Mouse (Mus musculus): Measurements from ENCODE around the gene Rtn3.
"Not testable (repeated sequence)": the region's sequence is repeated elsewhere in the genome, so short reads cannot be mapped to it uniquely, and the experiment has no call there.

Rtn3 gene

DNA sequence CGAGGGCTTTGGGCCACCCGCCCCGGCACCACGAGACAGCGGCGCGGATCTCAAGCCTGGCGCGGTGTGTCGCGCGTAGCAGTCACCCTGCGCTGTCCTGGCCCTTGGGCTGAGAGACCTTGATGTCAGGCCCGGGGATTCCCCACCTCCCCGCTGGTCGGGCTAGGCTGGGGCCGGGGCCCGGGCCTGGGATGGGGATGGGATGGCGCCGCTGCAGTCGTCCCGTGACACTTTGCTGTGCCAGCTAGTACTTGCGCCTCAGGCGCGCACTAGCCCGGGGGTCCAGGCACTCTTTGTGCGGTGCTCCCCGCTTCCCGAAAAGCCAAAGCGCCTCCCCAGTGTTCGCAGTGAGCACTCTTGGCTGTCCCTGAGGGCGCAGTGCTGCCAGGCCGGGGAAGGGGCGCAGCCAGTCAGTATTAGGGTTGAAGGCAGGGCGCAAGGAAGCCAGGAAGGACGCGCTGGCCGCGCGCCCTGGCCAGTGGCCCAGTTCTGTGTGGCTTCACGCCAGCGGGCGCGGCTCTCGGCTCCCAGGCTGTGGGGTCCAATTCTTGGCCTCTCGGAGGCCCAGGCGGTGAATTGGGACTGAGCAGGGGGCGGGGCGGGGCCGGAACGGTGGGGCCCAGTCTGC lies 59.9 kb downstream of the Rtn3 start:
- DNase-seq (ENCODE audit: low read depth, low spot score), result no peak

DNA sequence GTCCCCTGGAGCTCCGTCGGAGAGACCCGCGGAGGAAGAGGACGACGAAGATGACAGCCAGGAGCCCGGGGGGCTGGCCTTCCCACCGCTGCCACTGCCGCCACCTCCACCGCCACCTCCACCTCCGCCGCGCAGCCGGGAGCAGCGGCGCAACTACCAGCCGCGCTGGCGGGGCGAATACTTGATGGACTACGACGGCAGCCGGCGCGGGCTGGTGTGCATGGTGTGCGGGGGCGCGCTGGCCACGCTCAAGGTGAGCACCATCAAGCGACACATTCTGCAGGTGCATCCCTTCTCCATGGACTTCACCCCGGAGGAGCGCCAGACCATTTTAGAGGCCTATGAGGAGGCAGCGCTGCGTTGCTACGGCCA lies 60.4 kb downstream of the Rtn3 start:
- DNase-seq (ENCODE audit: low read depth, low spot score), result no peak

DNA sequence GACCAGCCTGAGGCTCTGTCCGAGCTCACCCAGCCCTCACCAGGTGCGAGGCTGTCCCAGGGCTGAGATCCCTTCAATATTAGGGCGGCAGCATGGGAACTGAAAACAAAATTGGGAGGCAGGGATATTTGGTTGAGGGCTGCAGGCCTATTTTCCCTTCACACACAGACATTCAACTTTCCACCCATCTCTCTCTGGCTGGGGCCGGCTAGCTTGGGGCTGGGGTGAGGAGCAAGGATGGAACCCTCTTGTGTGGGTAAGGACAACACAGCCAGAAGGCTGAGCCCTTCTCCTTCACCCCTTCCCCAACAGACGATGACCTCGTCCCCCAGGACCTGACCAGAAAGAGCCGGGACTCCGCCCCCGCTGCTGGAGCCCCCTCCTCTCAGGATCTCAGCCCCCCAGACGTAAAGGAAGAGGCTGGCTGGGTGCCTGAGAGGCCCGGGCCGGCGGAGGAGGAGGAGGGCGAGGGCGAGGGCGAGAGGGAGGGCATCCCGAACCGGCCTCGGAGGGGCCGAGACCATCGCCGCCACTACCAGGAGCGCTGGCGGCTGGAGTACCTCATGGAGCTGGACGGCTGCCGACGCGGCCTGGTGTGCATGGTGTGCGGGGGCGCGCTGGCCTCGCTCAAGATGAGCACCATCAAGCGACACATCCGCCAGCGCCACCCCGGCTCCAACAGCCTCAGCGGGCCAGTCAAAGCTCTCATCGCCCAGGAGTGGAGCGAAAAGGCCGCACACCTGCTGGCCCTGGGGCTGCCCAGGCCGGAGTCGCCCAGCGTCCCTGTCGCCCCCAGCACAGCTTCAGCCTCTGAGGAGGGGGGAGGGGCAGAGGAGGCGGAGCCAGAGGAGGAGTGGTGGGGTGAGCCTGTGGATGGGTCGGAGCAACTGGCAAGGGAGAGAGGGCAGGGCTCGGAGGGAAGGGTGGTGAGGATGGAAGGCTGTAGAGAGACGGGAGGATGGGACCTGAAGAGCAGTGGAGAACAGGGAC lies 61.2 kb downstream of the Rtn3 start:
- DNase-seq (ENCODE audit: low read depth, low spot score), result no peak

DNA sequence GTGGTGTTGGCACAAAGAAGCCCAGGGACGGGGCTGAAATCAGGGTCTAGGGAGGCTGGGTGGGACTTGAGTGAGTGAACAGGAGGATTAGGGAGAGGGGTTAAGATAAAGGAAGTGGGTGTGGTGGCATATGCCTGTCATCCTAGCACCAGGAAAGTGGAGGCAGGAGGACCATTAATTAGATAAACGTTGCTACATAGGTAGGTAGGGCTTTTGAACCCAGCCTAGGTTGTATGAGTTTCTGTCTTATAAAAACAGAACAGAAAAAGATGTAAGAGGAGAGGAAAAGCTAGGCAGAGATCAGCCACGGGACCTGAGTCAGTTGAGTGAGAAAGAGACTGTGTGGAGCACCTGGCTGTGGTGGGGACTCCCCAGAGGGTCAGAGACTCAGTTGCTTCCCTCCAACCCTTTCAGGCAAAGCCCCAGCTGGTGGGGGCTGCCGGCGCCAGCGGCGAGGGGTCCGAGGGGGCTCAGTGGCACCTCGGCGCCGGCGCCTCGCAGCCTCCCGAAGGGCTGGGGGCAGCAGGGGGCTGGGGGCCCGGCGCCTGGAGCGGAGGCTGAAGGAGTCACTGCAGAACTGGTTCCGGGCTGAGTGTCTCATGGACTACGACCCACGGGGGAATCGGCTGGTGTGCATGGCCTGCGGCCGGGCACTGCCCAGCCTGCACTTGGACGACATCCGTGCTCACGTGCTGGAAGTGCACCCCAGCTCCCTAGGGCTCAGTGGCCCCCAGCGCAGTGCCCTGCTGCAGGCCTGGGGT lies 62.1 kb downstream of the Rtn3 start:
- peak; percentile 50 for DNase-seq (ENCODE audit: low read depth, low spot score)

DNA sequence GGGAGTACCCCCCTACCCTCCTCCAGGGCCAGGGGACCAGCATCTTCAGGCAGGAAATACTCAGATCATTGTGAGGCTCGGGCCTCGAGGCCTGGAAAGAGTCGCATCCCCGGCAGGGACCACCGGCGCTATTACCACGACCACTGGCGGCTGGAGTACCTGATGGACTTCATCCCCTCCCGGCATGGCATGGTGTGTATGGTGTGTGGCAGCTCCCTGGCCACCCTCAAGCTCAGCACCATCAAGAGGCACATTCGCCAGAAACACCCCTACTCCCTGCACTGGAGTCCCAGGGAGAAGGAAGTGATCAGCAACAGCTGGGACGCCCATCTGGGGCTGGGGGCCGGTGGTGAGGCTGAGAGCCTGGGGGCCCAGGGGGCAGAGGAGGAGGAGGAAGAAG lies 63.0 kb downstream of the Rtn3 start:
- DNase-seq (ENCODE audit: low read depth, low spot score), result no peak

DNA sequence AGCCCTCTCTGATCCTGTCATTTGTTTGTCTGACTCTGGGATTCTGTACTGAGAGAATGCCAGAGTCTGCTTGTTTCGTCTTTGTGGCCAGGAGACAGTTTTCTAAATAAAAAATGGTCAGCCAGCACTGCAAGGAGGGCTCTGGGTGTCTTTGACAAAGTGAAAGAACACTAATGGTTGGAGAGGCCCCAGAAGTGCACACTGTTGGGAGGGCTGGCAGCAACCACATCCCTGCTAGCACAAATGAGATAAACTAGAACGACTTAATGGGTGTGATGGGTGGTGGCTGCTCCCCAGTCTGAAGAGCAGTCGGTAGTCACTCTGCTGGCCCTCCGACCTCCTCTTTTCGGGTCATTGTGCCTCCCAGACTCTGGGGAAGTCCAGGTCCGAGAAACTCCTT lies 63.9 kb downstream of the Rtn3 start:
- DNase-seq (ENCODE audit: low read depth, low spot score), result no peak

DNA sequence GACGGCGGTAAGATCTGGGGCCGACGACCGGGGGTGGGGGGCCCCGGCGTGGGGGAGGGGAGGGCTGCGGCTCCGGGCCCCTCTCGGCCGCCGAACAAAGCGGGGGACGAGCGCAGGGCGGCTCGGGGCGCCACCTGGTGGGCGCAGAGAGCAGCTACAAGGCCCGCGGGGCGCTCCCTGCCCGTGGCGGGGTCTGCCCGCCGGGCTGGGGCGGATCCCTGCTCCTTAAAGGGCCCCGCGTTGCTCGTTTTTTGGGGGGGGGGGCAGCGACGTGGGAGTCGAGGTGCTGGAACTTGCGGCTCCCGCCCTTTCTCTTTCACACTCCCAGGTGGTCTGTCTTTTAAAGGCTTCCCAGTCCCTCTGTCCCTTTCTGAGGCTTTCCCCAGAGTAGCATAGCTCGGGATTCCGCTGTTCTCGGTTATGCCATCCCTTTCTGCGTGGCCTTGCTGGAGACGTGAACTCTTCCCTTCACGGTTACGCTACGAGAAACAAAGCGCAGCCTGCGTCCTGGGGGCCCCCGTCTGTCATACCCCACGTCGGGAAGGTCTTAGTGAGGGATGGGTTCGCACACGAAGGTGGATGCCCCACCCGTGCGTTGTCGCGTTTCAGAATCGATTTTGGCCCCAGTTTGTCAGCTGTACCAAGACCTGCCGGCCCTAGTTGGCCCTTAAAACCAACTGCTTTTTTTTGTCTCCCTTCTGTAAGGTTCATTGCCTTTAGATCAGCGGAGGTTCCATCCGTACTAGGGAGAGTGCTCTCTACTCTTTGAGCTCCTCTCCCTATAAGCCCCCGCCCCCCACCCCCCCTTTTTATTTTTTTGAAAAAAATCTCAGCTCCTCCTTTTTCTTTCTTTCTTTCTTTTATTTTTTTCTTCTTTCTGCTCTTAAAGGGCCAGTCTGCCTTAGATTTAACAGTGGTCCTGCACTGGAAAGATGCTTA lies 64.9 kb downstream of the Rtn3 start:
- peak; percentile 81 for DNase-seq (ENCODE audit: low read depth, low spot score)

DNA sequence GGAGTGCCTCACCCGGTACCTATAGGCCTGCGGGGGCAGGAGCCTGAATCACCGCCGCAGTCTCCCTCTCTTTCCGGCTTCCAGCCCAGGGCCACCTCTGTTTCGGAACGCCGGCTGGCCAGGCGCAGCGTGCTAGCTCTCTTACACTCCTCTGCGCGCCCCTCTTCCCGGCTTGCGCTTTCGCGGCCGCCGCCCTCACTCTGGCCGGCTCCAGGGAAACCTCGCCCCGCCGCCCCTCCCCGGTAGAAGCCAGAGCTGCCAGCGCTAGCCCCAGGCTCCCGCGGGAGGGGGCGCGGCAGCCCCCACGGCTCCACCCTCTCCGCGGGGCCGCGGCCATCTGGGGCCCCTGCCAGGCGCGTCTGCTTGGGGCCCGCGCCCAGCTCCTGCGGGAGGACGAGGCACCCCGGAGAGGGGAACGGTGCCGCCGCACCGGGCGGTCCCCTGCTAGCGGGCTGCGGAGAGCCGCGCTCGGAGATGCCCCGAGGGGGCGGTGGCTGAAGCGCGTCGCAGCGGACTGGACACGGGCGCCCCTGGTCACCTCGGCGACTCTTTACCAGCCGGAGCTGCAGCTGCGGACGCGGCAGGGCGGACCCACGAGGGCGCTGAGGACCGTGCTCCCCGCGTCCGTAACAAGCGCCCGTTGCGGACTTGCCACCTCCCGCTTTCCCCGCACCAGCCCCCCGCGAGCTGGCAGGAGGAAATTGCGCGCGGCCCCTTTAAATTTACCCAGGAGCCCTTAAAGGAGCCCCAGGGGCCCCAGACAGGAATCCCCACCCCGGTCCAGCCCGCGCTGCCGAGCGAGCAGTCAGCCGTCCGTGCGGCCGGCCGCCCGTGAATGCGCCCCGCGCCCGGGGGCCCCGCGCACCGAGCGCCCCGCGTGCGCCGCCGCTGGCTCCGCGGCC lies 66.0 kb downstream of the Rtn3 start, which contains the start of gene 2700081O15Rik:
Gene 2700081O15Rik (plus strand): TSS at position 792 of the 902 bp plus-strand sequence.
- peak; percentile 77 for DNase-seq (ENCODE audit: low read depth, low spot score)

DNA sequence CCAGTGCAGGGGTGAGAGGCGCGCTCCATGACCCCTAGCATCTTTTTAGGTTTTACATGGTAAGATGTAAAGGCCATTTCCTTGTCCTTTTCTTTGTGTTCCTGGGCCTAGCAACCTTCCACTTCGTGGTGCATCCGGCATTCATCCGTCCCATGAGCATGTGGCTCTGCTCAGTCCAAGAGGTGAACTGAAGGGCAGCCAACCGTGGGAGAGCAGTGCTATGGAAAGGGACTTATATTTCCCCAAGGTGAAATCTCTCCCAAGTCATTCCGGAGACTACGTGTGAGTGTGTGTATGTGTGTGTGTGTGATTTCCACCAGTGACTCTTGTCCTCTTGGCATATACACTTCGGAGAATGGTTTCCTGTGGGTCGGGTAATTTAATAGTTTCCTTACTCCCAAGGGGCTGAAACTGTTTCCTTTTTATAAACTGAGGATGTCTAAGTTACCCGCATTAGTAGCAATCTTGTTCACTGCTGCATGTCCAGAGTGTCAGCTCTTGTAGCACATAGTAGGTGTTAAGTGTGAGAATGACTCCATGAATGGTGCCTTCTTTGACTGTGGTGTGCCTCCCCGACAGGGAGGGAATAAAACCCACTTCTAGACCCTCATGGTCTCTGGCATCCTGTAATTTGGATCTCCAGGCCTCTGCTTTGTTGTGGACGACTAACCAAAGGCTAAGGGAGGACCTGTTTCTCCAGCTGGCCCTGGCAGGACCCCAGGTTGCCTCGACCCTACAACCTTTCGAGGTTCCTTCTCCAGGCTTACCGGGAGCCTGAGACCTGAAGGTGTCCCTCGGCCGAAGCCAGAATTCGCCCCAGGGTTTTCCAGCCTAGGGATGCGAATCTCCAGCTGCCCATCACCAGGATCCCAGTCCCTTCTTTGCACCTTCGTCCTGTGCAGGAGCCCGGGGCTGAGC lies 66.9 kb downstream of the Rtn3 start:
- DNase-seq (ENCODE audit: low read depth, low spot score), result no peak

DNA sequence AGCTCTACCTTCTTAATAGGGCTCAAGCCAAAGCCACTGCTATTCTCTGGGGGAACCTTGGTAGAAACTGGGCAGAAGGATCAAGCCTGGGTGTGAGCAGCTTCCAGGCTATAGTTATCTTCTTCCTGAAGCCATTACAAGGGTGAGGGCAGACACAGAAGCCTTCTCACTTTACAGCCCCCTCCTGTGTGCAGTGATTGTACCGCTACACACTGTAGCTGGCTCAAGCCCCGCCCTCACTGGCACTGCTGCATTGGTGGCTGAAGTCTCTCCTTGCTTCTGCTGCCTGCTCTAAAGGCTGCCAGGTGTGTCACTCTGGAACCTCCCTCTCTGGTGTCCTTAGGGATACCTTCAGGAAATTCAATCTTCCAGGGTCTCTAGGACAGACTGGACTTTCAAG lies 70.7 kb downstream of the Rtn3 start:
- DNase-seq (ENCODE audit: low read depth, low spot score), result no peak

DNA sequence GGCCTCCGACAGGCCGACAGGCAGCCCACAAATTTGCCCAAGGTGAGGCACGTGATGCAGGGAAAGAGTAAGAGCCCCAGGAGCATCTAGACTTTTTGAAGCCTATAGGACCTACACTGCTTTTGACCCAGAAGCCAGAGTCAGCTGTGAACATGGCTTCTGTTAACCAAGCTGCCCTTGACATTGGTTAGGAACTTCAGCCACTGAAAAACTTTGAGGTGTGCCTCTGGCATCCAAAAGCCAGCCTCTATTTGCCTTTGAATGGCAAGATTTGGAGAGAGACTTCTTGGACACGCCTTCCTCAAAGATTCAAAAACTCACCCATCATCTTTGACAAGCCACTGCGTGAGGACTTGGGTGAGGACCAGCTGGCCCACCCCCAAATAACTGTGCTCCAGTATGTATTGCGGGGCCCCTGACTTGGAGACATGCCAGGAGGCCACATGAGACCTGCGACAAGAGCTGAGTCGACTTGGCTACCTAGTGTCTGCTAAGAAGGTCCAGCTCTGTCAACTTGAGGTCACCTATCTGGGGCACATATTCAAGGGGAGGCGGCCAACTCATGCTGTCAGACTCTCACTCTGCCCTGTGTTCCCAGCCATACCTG lies 78.4 kb downstream of the Rtn3 start:
- DNase-seq (ENCODE audit: low read depth, low spot score), result no peak

DNA sequence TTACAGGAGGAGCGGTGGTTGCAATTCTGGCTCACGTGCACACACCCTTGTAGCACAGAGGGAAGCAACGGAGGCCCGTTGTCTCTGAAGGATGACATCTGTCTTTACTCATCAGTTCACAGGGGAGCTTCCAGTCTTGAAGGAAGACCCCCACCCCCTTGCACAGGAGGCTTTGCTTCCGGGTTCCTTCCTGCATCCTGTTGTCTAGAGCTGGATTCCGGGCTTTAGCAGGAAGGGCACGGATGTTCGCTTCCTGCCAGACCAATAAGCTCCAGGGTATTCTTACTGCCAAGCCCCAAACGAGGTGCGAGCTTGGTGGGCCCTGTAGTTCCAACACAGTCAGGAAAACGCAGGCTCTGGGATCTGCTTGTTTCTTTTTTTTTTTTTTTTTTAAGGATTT lies 82.4 kb downstream of the Rtn3 start:
- DNase-seq (ENCODE audit: low read depth, low spot score), result no peak

DNA sequence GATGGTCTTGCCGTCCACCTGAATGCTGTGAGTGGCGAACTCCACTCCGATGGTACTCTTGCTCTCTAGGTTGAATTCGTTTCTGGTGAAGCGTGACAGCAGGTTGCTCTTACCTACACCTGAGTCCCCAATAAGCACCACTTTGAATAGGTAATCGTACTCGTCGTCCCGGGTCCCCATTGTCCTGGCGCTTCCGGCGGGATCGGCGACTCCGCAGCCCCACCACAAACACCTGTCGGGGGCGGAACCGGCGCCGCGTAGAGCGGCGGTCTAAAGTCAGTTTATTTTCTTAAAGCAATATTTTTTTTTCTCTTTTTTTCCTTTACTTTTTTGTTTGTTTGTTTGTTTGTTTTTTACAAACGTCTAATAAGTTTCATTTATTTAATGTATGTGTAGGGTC lies 84.2 kb downstream of the Rtn3 start:
- DNase-seq (ENCODE audit: low read depth, low spot score), result not testable (repeated sequence)

DNA sequence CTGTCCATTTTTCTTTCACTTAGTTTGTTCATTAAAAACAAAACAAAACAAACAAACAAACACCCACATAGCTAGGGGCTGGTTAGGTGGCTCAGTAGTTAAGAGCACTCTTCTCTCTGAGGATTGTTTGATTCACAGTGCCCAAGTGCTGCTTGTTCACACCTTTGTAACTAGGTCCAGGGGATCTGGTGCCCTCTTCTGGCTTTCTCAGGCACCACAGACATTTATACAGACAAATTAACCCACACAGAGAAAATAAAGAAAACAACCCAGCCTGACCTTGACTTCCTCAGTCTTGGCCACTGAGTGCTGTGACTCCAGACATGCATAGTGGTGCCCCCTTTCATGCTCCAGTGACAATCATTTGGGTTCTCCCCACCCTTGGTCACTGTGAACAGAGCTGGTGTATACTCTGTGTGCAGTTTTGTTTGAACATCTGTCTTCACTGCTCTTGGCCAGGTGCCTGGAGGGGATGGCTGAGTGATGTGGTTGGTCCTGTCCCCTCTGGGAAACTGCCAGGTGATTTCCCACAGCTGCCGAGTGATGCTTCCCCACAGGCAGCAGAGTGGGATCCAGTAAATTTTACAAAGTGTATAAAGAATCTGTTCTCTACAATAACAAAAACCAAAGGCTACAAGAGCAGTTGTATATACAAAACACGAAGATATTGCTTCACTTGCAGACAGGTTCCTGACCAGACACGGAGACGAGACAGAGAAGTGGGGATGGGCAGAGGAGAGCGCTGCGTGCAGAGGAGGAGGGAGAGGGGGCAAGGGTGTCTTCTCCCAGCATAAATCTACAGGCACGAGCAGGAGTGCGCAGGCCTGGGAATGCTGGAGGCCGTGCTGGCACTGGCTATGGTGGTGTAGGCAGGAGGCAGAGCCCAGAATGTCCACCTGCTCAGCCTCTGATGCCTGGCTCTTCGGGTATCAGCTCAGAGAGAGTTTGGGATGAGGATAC lies 85.9 kb downstream of the Rtn3 start:
- peak; percentile 75 for DNase-seq (ENCODE audit: low read depth, low spot score)

DNA sequence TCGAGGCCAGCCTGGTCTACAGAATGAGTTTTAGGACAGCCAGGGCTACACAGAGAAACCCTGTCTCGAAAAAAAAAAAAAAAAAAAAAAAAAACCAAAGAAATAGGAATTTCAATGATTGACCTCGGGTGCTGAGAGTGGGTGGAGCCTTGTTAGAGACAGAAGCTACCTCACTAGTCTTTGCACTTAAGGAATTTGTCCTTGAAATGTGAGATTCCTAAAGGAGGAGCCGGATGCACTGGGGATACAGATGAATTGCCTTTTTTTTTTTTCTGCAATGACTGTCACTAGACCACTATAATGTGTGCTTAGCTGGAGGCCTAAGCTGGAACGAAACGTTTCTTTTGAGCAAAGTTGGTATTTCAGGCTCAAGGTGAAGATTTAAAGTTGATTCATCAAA lies 94.6 kb downstream of the Rtn3 start:
- no peak for DNase-seq (ENCODE audit: low read depth, low spot score)

DNA sequence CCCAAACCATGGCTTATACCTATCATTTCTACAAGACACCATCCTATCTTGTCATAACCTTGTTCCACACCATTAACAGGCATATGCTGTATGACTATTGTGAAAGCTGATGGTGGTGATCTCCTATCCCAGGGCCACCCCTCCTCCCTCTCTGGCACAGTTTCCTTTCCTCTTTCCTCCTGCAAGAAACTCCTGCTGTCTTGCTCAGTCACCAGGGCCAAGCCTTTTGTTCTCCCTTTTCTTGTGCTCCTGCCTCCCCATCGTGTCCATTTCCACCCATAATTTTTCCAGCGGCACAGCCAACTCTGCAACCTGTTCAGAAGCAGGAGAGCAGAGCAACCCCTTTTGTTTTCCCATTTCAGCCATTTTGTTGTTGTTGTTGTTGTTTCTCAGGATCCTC lies 97.0 kb downstream of the Rtn3 start:
- DNase-seq (ENCODE audit: low read depth, low spot score), result no peak
